Mouse (Mus musculus) ES-E14 (cell line): ENCODE results near the gene Large2. TPM values are rescaled to one million over a fixed set of nuclear protein-coding genes. Genes with fewer than 3 reads are reported as not detected.

Experiments used
- DNase-seq: peaks from one replicate; pipeline ENCODE4 v3.0.0-alpha.2; 2013; ENCODE audit warnings: low read depth, low spot score
- H3K27ac ChIP-seq: 2 replicates; pipeline ENCODE4 v1.5.1; 2012; ENCODE audit warnings: low read depth, mild to moderate bottlenecking, low read length, moderate library complexity, mixed read lengths; ENCODE audit not compliant: poor library complexity, insufficient read depth, severe bottlenecking
- H3K36me3 ChIP-seq: 2 replicates; pipeline ENCODE4 v1.6.1; 2012; ENCODE audit warnings: mild to moderate bottlenecking, low read length, moderate library complexity, mixed read lengths; ENCODE audit not compliant: control insufficient read depth, poor library complexity, insufficient read depth, severe bottlenecking
- H3K4me1 ChIP-seq, 2 experiments: fragments of 150-350 bp in 1 of 2; sonication (generic) in 1 of 2; 2 replicates each; pipeline ENCODE4 v1.6.1; 2012; ENCODE audit warnings: low read length in 2 of 2, mild to moderate bottlenecking in 1 of 2, mixed read lengths in 1 of 2; ENCODE audit not compliant: control insufficient read depth in 2 of 2, insufficient read depth in 2 of 2, poor library complexity in 1 of 2
- H3K4me3 ChIP-seq, 2 experiments: fragments of 150-350 bp in 1 of 2; sonication (generic) in 1 of 2; 2 replicates each; pipeline ENCODE4 v1.5.1; 2012; ENCODE audit warnings: low read length in 2 of 2, low read depth in 1 of 2, mild to moderate bottlenecking in 1 of 2, mixed read lengths in 1 of 2; ENCODE audit not compliant: insufficient read depth in 1 of 2, poor library complexity in 1 of 2, severe bottlenecking in 1 of 2
- H3K9ac ChIP-seq: 2 replicates; pipeline ENCODE4 v1.6.1; 2012; ENCODE audit warnings: low read depth, mild to moderate bottlenecking, low read length, mixed read lengths; ENCODE audit not compliant: poor library complexity, insufficient read depth, severe bottlenecking
- H3K9me3 ChIP-seq: fragments of 150-350 bp; sonication (generic); 2 replicates; pipeline ENCODE4 v1.6.1; 2012; ENCODE audit warnings: low read depth, mild to moderate bottlenecking, low read length; ENCODE audit not compliant: control insufficient read depth, insufficient read depth
- CHD2 ChIP-seq: IDR thresholded peaks from 2 replicates; pipeline ENCODE4 v1.6.1; 2014; ENCODE audit warnings: mild to moderate bottlenecking, low read depth, low read length, inconsistent platforms
- HCFC1 ChIP-seq: IDR thresholded peaks from 2 replicates; pipeline ENCODE4 v1.6.1; 2012; ENCODE audit warnings: low read length, inconsistent platforms, borderline replicate concordance; ENCODE audit not compliant: insufficient read depth
- MAFK ChIP-seq: IDR thresholded peaks from 2 replicates; pipeline ENCODE4 v1.6.1; 2014; ENCODE audit warnings: mild to moderate bottlenecking, low read depth, low read length, inconsistent platforms; ENCODE audit not compliant: insufficient read depth
- ZC3H11A ChIP-seq: IDR thresholded peaks from 2 replicates; pipeline ENCODE4 v1.6.1; 2012; ENCODE audit warnings: low read depth, mild to moderate bottlenecking, inconsistent platforms, low read length, borderline replicate concordance
- ZNF384 ChIP-seq: IDR thresholded peaks from 2 replicates; pipeline ENCODE4 v1.6.1; 2012; ENCODE audit warnings: low read depth, low read length, inconsistent platforms
- in situ Hi-C, 2 experiments: fragments of 600-800 bp; cut with MboI; formaldehyde crosslinking; loops; one replicate each; pipeline ENCODE4 v1.15.1; 2025; ENCODE audit warnings: low sequenced_read_pairs in 2 of 2, inconsistent platforms in 1 of 2; ENCODE audit not compliant: unreplicated experiment in 2 of 2
- total RNA-seq: library from RNA; depleted of rRNA; stranded (reverse); fragments of 300-350 nt; gene quantifications from 2 replicates; pipeline ENCODE4 v1.2.3, GENCODE M21; 2012

The Large2 gene
- total RNA-seq, 1 experiment: 10.3 TPM

- Histone ChIP-seq H3K9me3 (no peaks in the 10 kb centered on the region), H3K9ac (no peak overlapping the region), H3K27ac (no peak overlapping the region), H3K36me3 (no peaks in the 10 kb centered on the region; the same call in 1 of the 2 replicates), H3K4me1 (peaks cover 2 to 7% of the 10 kb centered on the region in 2 experiments; a peak in 1 of 4 replicates), H3K4me3 (peak overlapping the region in 1 of 2 experiments; percentile 12; a peak in 2 of 4 replicates)
- in situ Hi-C loops: no loop called here
- no peak for TF ChIP-seq HCFC1
- TF ChIP-seq MAFK: no peak
- peak; percentile 83; the same call in 1 of the 2 replicates for TF ChIP-seq ZNF384
- no peak for TF ChIP-seq CHD2
- no peak for DNase-seq
These were observed 17.9 kb upstream of the Large2 start for GRCm38 (mm10) chr2:92392318-92393264.

DNA sequence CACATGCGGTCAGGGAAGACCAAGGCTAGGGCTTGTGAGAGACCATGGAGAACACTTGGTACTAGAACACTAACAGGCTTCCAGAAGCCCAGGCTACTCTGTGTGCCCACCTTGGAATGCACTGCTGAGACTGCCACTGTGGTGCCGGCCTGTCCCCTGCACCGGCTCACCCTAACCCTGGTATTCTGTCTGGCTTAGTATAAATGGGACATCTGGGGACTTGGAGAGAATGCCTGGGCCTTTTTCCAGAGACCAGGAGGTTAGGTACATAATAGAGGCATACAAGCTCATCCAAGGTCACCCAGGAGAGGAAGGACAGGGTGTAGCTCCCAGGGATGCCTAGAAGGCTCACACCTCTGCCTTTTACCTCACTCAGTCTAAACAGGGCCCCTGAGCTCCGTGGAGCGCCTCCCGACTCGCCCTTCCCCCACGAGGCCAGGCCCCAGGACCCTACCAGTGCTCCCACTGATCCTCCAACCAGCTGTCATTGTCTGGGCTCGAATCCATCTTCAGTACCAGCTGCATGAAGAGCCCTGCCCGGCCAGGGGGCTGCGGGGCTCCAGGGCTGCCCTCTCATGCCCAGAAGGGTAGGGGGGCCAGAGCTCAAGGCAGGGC, 17.1 kb upstream of the Large2 start:
- Histone ChIP-seq H3K36me3 (peaks cover 2% of the 10 kb centered on the region; the same call in 1 of the 2 replicates), H3K27ac (no peak overlapping the region), H3K4me1 (peaks cover 2 to 7% of the 10 kb centered on the region in 2 experiments; a peak in 1 of 4 replicates), H3K9me3 (no peaks in the 10 kb centered on the region), H3K4me3 (no peak overlapping the region; a peak in 1 of 4 replicates), H3K9ac (no peak overlapping the region)
- no peak for DNase-seq
- in situ Hi-C loops: no loop called here
- TF ChIP-seq CHD2: no peak
- no peak for TF ChIP-seq HCFC1
- no peak for TF ChIP-seq ZNF384
- TF ChIP-seq MAFK: no peak
- TF ChIP-seq ZC3H11A: no peak

DNA sequence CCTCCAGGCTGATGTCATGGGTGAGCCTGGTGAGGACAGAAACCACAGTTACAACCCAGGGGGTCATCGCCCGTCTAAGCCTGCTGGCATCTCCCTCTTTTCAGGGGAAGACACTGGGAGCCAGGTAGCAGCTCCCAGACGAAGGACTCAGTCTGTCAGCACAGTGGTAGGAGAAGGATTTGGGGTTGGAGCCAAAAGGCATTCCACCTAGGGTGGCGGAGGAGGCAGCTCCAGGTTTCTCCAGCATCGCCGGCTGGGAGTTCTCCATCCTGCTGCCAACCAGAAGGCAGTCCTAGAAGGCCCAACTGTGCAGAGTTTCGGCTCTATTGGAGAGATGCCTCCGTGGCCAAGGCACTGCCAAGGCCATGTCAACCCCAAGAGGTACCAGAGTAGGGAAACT, 16.4 kb upstream of the Large2 start:
- in situ Hi-C loops: no loop called here
- no peak overlapping the region for H3K4me3 ChIP-seq
- DNase-seq: no peak
- H3K27ac ChIP-seq: no peak overlapping the region
- no peak overlapping the region for H3K9ac ChIP-seq
- peaks cover 2 to 7% of the 10 kb centered on the region in 2 experiments; a peak in 1 of 4 replicates for H3K4me1 ChIP-seq
- peaks cover 9% of the 10 kb centered on the region; the same call in 1 of the 2 replicates for H3K36me3 ChIP-seq
- no peaks in the 10 kb centered on the region for H3K9me3 ChIP-seq
- TF ChIP-seq MAFK (no peak), ZNF384 (no peak), ZC3H11A (no peak), CHD2 (no peak), HCFC1 (no peak)

- H3K4me1 ChIP-seq: peaks cover 2 to 11% of the 10 kb centered on the region in 2 experiments; a peak in 1 of 4 replicates
- in situ Hi-C loops: no loop called here
- no peak overlapping the region for H3K9ac ChIP-seq
- DNase-seq: no peak
- H3K4me3 ChIP-seq: no peak overlapping the region
- peaks cover 16% of the 10 kb centered on the region; the same call in 1 of the 2 replicates for H3K36me3 ChIP-seq
- H3K9me3 ChIP-seq: no peaks in the 10 kb centered on the region
- TF ChIP-seq MAFK (no peak), CHD2 (no peak), HCFC1 (no peak), ZNF384 (no peak), ZC3H11A (no peak)
- no peak overlapping the region for H3K27ac ChIP-seq
These were observed 15.7 kb upstream of the Large2 start for GRCm38 (mm10) chr2:92390206-92390930.
